Comparison of ENCODE assay signal across 8 mouse cellular contexts in the genomic region with DNA sequence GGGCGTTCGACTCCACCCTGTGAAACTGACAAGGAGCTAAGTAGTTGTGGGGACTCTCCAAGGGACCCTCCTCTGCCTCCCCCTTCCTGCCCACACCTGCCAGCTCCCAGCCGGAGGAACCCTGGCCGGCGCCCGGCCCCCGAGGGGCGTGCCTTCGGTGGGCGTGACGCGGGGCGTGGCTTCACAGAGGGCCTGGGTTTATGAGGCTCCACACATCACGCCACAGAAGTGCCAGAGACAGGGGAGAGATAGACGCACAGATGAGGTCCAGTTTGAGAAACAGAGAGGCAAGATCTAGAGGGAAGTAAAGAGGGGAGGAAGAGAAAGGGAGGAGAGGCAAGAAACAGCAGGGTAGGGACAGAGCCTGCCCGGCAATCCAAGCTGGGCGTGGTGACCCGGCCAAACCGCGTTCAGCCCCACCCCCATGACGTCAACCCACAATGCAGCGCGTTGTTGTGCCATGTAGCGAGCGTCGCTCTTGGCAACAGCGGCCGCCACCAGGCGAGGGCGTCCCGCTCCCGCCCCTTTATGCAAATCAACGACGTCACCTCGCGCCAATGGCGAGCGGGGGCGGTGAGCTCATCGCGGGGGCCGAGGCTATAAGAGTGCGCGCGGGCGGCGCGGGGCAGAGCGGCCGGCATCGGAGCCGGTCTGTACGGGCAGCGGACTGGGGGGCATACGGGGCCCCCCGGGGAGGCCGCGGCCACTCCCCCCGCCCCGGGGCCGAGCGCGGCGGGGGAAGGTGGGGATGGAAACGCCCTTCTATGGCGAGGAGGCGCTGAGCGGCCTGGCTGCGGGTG. TPM values are rescaled to one million over a fixed set of nuclear protein-coding genes. Genes with fewer than 3 reads are reported as not detected.
DNase-seq lines count a peak whose midpoint lies in the region; ATAC-seq and TF ChIP-seq lines count a peak whose summit lies in the region.

A gene (plus strand): TSS at position 640 of the 800 bp plus-strand sequence.

- H3K4me1 ChIP-seq in MEL (ENCODE audit: control insufficient read depth in 1 of 2, insufficient read depth in 2 of 2, low read length in 2 of 2): peaks cover 10 to 26% of the 10 kb centered on the region in 2 experiments
- peaks cover 37% of the 10 kb centered on the region for H3K4me1 ChIP-seq in cerebellum, adult 2 months (ENCODE audit: control insufficient read depth, insufficient read depth, low read length)
- peaks cover 50% of the 10 kb centered on the region for H3K4me1 ChIP-seq in lung, embryonic 16.5 days (replicated peaks; ENCODE audit: control insufficient read depth, insufficient read depth, low read length)

- peaks cover 11% of the 10 kb centered on the region; the same call in 1 of the 2 replicates for H3K79me2 ChIP-seq in MEL (ENCODE audit: control insufficient read depth, insufficient read depth, low read length, poor library complexity)

- peak; percentile 98 for DNase-seq in MEL (ENCODE audit: low read depth, low spot score)
- peak; percentile 99 for DNase-seq in cerebellum, adult 2 months
- peak; percentile 99 for DNase-seq in forelimb bud, embryonic 11.5 days (ENCODE audit: low read depth, low spot score)
- DNase-seq in layer of hippocampus, adult 9-10 months (ENCODE audit: low spot score): peak; percentile 96
- peak; percentile 99 for DNase-seq in ovary, postnatal 10 days (ENCODE audit: low spot score)
- peak; percentile 100 for DNase-seq in thymus, postnatal 10 days (ENCODE audit: low spot score in 2 of 2)

- no peak for TF ChIP-seq RAD21 in MEL (IDR thresholded peaks at IDR 0.05; ENCODE audit: low read depth, low read length)

- peak within 1 kb of the TSS; percentile 61 to 91 for H3K4me3 ChIP-seq in MEL (ENCODE audit: control insufficient read depth in 1 of 2, insufficient read depth in 1 of 2, low read depth in 2 of 2, low read length in 2 of 2)
- H3K4me3 ChIP-seq in cerebellum, adult 2 months (replicated peaks; ENCODE audit: insufficient read depth, low read depth, low read length): peak within 1 kb of the TSS; percentile 80
- peak within 1 kb of the TSS; percentile 95 for H3K4me3 ChIP-seq in lung, embryonic 16.5 days (ENCODE audit: low read length)

- peak; percentile 43 for ATAC-seq in hematopoietic stem cell, adult 5-6 weeks (replicated peaks in 1 of 2; ENCODE audit: insufficient read depth in 1 of 2, low FRiP score in 2 of 2, low TSS enrichment in 1 of 2, low read depth in 1 of 2, poor library complexity in 2 of 2, severe bottlenecking in 2 of 2)
- peak; percentile 89 for ATAC-seq in lung, embryonic 16.5 days (ENCODE audit: low read depth)

- no peaks in the 10 kb centered on the region for H3K9me3 ChIP-seq in MEL (replicated peaks; ENCODE audit: insufficient read depth, low read length)
- H3K9me3 ChIP-seq in lung, embryonic 16.5 days (ENCODE audit: control insufficient read depth, low read length): no peaks in the 10 kb centered on the region

- 1% methylated on average over 66 of the region's 69 CpGs for WGBS in cerebellum, adult 2 months
- WGBS in lung, embryonic 16.5 days: under 1% methylated on average over 47 of the region's 69 CpGs

- peak; percentile 98 to 100 for TF ChIP-seq POLR2A in MEL (IDR thresholded peaks at IDR 0.05; ENCODE audit: control insufficient read depth in 1 of 2, insufficient read depth in 1 of 2, low read depth in 1 of 2, low read length in 2 of 2, poor library complexity in 1 of 2)
- peak; percentile 100 for TF ChIP-seq POLR2A in cerebellum, adult 2 months (IDR thresholded peaks at IDR 0.05; ENCODE audit: borderline replicate concordance, insufficient read depth, low read length)

- no peaks in the 10 kb centered on the region for H3K27me3 ChIP-seq in MEL (ENCODE audit: control insufficient read depth in 1 of 2, insufficient read depth in 2 of 2, low read length in 2 of 2)
- no peaks in the 10 kb centered on the region for H3K27me3 ChIP-seq in cerebellum, adult 2 months (ENCODE audit: control insufficient read depth, insufficient read depth, low read length)
- no peaks in the 10 kb centered on the region for H3K27me3 ChIP-seq in lung, embryonic 16.5 days (ENCODE audit: control insufficient read depth, insufficient read depth, low read depth, low read length)

- TF ChIP-seq EP300 in MEL (IDR thresholded peaks at IDR 0.05; ENCODE audit: low read depth in 1 of 2, low read length in 2 of 2): peak in 1 of 2 experiments; percentile 9; a peak in 1 of 4 replicates

- TF ChIP-seq CTCF in MEL (IDR thresholded peaks at IDR 0.05 in 2 of 3, conservative IDR thresholded peaks at IDR 0.05 in 1 of 3; ENCODE audit: control insufficient read depth in 1 of 3, insufficient read depth in 1 of 3, low read depth in 2 of 3, low read length in 3 of 3, poor library complexity in 1 of 3, severe bottlenecking in 1 of 3): no peak
- no peak for TF ChIP-seq CTCF in cerebellum, adult 2 months (IDR thresholded peaks at IDR 0.05; ENCODE audit: borderline replicate concordance, insufficient read depth, low read depth, low read length)

- H3K9ac ChIP-seq in MEL (ENCODE audit: control insufficient read depth, low read depth, low read length, poor library complexity, severe bottlenecking): peak within 1 kb of the TSS; percentile 78
- H3K9ac ChIP-seq in lung, embryonic 16.5 days (ENCODE audit: low read length): peak within 1 kb of the TSS; percentile 99

- peak within 1 kb of the TSS; percentile 82 for H3K4me2 ChIP-seq in lung, embryonic 16.5 days (ENCODE audit: low read depth, low read length)

- H3K27ac ChIP-seq in MEL (ENCODE audit: control insufficient read depth, low read depth, low read length): peak within 1 kb of the TSS; percentile 67
- peak within 1 kb of the TSS; percentile 97 for H3K27ac ChIP-seq in cerebellum, adult 2 months (ENCODE audit: insufficient read depth, low read length)
- peak within 1 kb of the TSS; percentile 97 for H3K27ac ChIP-seq in lung, embryonic 16.5 days (ENCODE audit: low read length)

- peaks cover 0 to 4% of the 10 kb centered on the region in 2 experiments; a peak in 2 of 4 replicates for H3K36me3 ChIP-seq in MEL (ENCODE audit: control insufficient read depth in 1 of 2, insufficient read depth in 2 of 2, low read length in 2 of 2)
- H3K36me3 ChIP-seq in lung, embryonic 16.5 days (ENCODE audit: control insufficient read depth, insufficient read depth, low read length): peaks cover 6% of the 10 kb centered on the region; the same call in 1 of the 2 replicates

TF ChIP-seq in MEL, 35 proteins besides CTCF, POLR2A, EP300 and RAD21 (continues in another document):
- TF ChIP-seq MXI1 (IDR thresholded peaks at IDR 0.05; ENCODE audit: low read depth, low read length) (peak; percentile 84), SMC3 (IDR thresholded peaks at IDR 0.05; ENCODE audit: low read depth, low read length) (no peak), TAL1 (IDR thresholded peaks at IDR 0.05; ENCODE audit: low read length) (no peak), MYB (IDR thresholded peaks at IDR 0.05; ENCODE audit: low read depth, low read length) (no peak), ETS1 (IDR thresholded peaks at IDR 0.05; ENCODE audit: low read depth, low read length) (peak; percentile 99), MAX (IDR thresholded peaks at IDR 0.05; ENCODE audit: low read length) (peak; percentile 81), ZNF384 (IDR thresholded peaks at IDR 0.05; ENCODE audit: low read depth, low read length) (no peak), E2F4 (IDR thresholded peaks at IDR 0.05; ENCODE audit: borderline replicate concordance, low read depth, low read length) (0 out of 2 replicates have a peak, but pooled peaks have one; percentile 29), CHD2 (IDR thresholded peaks at IDR 0.05; ENCODE audit: low read length) (peak; percentile 16; the same call in 1 of the 2 replicates), MEF2A (IDR thresholded peaks at IDR 0.05; ENCODE audit: extremely low read depth, insufficient replicate concordance, low read depth, low read length, poor library complexity, severe bottlenecking) (peak; percentile 39; the same call in 1 of the 2 replicates), SIN3A (IDR thresholded peaks at IDR 0.05; ENCODE audit: low read length) (peak; percentile 98), KAT2A (conservative IDR thresholded peaks at IDR 0.05; ENCODE audit: low read depth, low read length) (no peak), USF1 (IDR thresholded peaks at IDR 0.05; ENCODE audit: low read depth, low read length) (no peak; the same call in 1 of the 2 replicates), UBTF (IDR thresholded peaks at IDR 0.05; ENCODE audit: borderline replicate concordance, insufficient read depth, low read depth, low read length) (no peak), ZMIZ1 (IDR thresholded peaks at IDR 0.05; ENCODE audit: low read depth, low read length) (peak; percentile 99), TBP (IDR thresholded peaks at IDR 0.05; ENCODE audit: low read depth, low read length) (peak; percentile 96), ELF1 (IDR thresholded peaks at IDR 0.05; ENCODE audit: low read depth, low read length) (peak; percentile 79), RCOR1 (IDR thresholded peaks at IDR 0.05; ENCODE audit: low read depth, low read length) (no peak), GABPA (IDR thresholded peaks at IDR 0.05; ENCODE audit: low read depth, low read length) (peak; percentile 49; the same call in 1 of the 2 replicates), MYC (IDR thresholded peaks at IDR 0.05; ENCODE audit: low read depth, low read length) (0 out of 2 replicates have a peak, but pooled peaks have one; percentile 46), POLR2AphosphoS2 (IDR thresholded peaks at IDR 0.05; ENCODE audit: low read length) (peak; percentile 96), ZC3H11A (IDR thresholded peaks at IDR 0.05; ENCODE audit: low read depth, low read length) (no peak), ZKSCAN1 (IDR thresholded peaks at IDR 0.05; ENCODE audit: low read depth, low read length) (no peak), MAFK (IDR thresholded peaks at IDR 0.05; ENCODE audit: borderline replicate concordance, low read depth, low read length) (no peak), CHD1 (IDR thresholded peaks at IDR 0.05; ENCODE audit: low read depth, low read length) (no peak), JUND (IDR thresholded peaks at IDR 0.05; ENCODE audit: low read depth, low read length) (peak; percentile 62; the same call in 1 of the 2 replicates), NRF1 (IDR thresholded peaks at IDR 0.05; ENCODE audit: insufficient read depth, low read depth, low read length, poor library complexity, severe bottlenecking) (no peak), POLR2AphosphoS5 (IDR thresholded peaks at IDR 0.05; ENCODE audit: borderline replicate concordance, low read depth, low read length) (no peak), MAZ (IDR thresholded peaks at IDR 0.05; ENCODE audit: low read depth, low read length) (peak; percentile 82)

RNA-seq across cellular contexts. Expression of the gene that starts here (rescaled TPM):
- total RNA-seq in MEL (2012; rRNA removed): 11.1 and 16.5 TPM in 2 replicates
- 10 to 100 TPM in 1 of 2 experiments, not detected in 1; 18.8 TPM for polyA plus RNA-seq in MEL (2012; ENCODE audit: insufficient read depth in 1 of 2, insufficient read length in 2 of 2, low read depth in 1 of 2, low replicate concordance in 2 of 2, missing spikeins in 1 of 2)
- 252 and 274 TPM in 2 replicates for polyA plus RNA-seq in cerebellum, adult 2 months (2012; rRNA removed)
- 83.4 and 89.4 TPM in 2 replicates for total RNA-seq in hematopoietic stem cell, adult 5-6 weeks (2017)
- polyA plus RNA-seq in lung, embryonic 16.5 days (2015; fragmentation: Nextera tagmentation; extraction: Ambion mirVana): 26.2 and 28.8 TPM in 2 replicates

Comparison
In these comparisons a context has a peak if more than half of its experiments do, and no peak if none do; other contexts are left out.
1. Peak in every context shown above with its lines: DNase-seq, ATAC-seq, H3K4me3 ChIP-seq and H3K27ac ChIP-seq.